Mouse (Mus musculus): ENCODE measurements at regions not wholly inside any gene's neighbourhood (a gene's known extent, or its start where the extent isn't known, plus 50 kb on each side); places are given as distances from the start of the nearest gene placed in this dataset.

DNA sequence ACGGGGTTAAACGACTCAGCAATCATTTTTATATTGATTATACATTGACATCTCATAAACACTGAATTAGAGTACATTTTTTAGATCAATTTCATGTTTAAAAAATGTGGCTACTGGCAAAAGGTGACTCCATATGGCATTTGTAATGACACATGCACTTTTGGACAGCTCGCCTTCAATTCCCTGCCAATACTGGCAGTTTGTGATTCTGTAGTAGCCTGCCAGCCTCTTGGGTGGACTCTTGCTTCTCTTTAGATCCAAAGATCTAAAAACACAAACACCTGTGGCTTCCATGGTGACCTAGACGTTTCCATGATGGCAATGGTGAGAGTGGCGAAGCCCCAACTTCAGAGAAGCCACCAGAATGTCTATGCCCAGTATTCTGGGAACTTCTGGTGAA lies 83.1 kb upstream of the Pcdh8 start:
- no peaks in the 10 kb centered on the region for H3K27me3 ChIP-seq (replicated peaks)
- H3K4me2 ChIP-seq (ENCODE audit: insufficient read depth, low read depth, poor library complexity, severe bottlenecking), result no peak overlapping the region
- no peak for DNase-seq (ENCODE audit: extremely low read depth)
- no peak for TF ChIP-seq RAD21 (IDR thresholded peaks at IDR 0.05; ENCODE audit: low read depth, low read length)
- no peak for TF ChIP-seq TCF12 (IDR thresholded peaks at IDR 0.05; ENCODE audit: low read depth, low read length)
- no peak for TF ChIP-seq MXI1 (IDR thresholded peaks at IDR 0.05; ENCODE audit: low read depth, low read length)
- no peak for TF ChIP-seq BHLHE40 (IDR thresholded peaks at IDR 0.05; ENCODE audit: low read depth, low read length)
- TF ChIP-seq JUND (conservative IDR thresholded peaks at IDR 0.05; ENCODE audit: low read depth, low read length), result no peak
- no peak for TF ChIP-seq MAZ (IDR thresholded peaks at IDR 0.05; ENCODE audit: low read depth, low read length)
- TF ChIP-seq USF1 (IDR thresholded peaks at IDR 0.05; ENCODE audit: low read depth, low read length), result no peak
- TF ChIP-seq ZC3H11A (IDR thresholded peaks at IDR 0.05; ENCODE audit: low read depth, low read length), result no peak
- no peak for TF ChIP-seq ZMIZ1 (IDR thresholded peaks at IDR 0.05; ENCODE audit: low read depth, low read length)
- no peak for TF ChIP-seq CHD1 (IDR thresholded peaks at IDR 0.05; ENCODE audit: low read depth, low read length)
- 0 out of 2 replicates have a peak, but pooled peaks cover 3% of the 10 kb centered on the region for H3K79me2 ChIP-seq (replicated peaks; ENCODE audit: control insufficient read depth, extremely low read depth, insufficient read depth, poor library complexity, severe bottlenecking)
- in situ Hi-C loops (cut with MboI; ENCODE audit: low pct_ligation_motif_present, low pct_unique_long_range_greater_than_20kb, low sequenced_read_pairs) (loop anchor here (10.0 kb wide), 1 partner anchor 51 kb away; no protein-coding TSS in a partner anchor), dilution Hi-C loops (cut with MboI; ENCODE audit: extremely low pct_ligation_motif_present, extremely low pct_unique_long_range_greater_than_20kb, low sequenced_read_pairs) (no loop called here)
- H3K9me3 ChIP-seq (replicated peaks; ENCODE audit: low read length), result no peaks in the 10 kb centered on the region
- no peak overlapping the region for H3K4me3 ChIP-seq (replicated peaks in 1 of 3; ENCODE audit: low read depth in 2 of 3, low read length in 2 of 3, poor library complexity in 1 of 3)
- H3K4me1 ChIP-seq (ENCODE audit: control insufficient read depth in 1 of 2, insufficient read depth in 2 of 2), result peaks cover 8 to 32% of the 10 kb centered on the region in 2 experiments
- no peak overlapping the region for H3K27ac ChIP-seq (ENCODE audit: insufficient read depth, low read depth)
- peaks cover 0 to 5% of the 10 kb centered on the region in 2 experiments for H3K36me3 ChIP-seq (replicated peaks in 1 of 2; ENCODE audit: control insufficient read depth in 1 of 2, insufficient read depth in 1 of 2, low read length in 1 of 2)
- H3K9ac ChIP-seq (ENCODE audit: insufficient read depth, low read depth), result no peak overlapping the region

DNA sequence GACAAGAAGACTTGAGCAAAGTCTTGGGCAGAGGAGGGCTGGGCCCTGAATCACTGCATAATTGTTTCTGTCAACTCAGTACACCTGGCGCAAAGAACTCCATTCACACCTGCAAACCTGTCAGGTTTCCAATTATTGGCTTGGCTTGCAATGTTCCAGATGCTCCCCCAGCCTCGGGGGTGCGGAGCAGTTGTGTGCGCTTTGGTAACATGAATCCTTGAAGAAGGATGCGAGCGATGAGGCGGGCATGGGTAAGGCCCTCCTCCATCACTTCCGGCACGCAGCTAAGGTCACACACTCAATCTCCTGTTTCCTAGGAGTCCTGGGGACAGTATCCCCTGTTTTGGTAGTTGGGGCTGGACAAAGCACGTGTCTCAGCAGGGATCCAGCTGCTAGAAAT lies 81.6 kb upstream of the Pcdh8 start:
- no peak for DNase-seq (ENCODE audit: extremely low read depth)
- Histone ChIP-seq H3K79me2 (replicated peaks; ENCODE audit: control insufficient read depth, extremely low read depth, insufficient read depth, poor library complexity, severe bottlenecking) (no peaks in the 10 kb centered on the region), H3K9ac (ENCODE audit: insufficient read depth, low read depth) (no peak overlapping the region), H3K4me3 (replicated peaks in 1 of 3; ENCODE audit: low read depth in 2 of 3, low read length in 2 of 3, poor library complexity in 1 of 3) (no peak overlapping the region), H3K36me3 (replicated peaks in 1 of 2; ENCODE audit: control insufficient read depth in 1 of 2, insufficient read depth in 1 of 2, low read length in 1 of 2) (peaks cover 0 to 5% of the 10 kb centered on the region in 2 experiments), H3K4me2 (ENCODE audit: insufficient read depth, low read depth, poor library complexity, severe bottlenecking) (no peak overlapping the region), H3K9me3 (replicated peaks; ENCODE audit: low read length) (no peaks in the 10 kb centered on the region), H3K4me1 (ENCODE audit: control insufficient read depth in 1 of 2, insufficient read depth in 2 of 2) (peaks cover 5 to 24% of the 10 kb centered on the region in 2 experiments; a peak in 3 of 4 replicates), H3K27ac (ENCODE audit: insufficient read depth, low read depth) (no peak overlapping the region), H3K27me3 (replicated peaks) (no peaks in the 10 kb centered on the region)
- TF ChIP-seq USF1 (IDR thresholded peaks at IDR 0.05; ENCODE audit: low read depth, low read length) (no peak), HCFC1 (IDR thresholded peaks at IDR 0.05; ENCODE audit: low read depth, low read length) (no peak), RCOR1 (conservative IDR thresholded peaks at IDR 0.05; ENCODE audit: low read depth, low read length) (no peak), E2F4 (IDR thresholded peaks at IDR 0.05; ENCODE audit: insufficient replicate concordance, low read depth, low read length) (no peak), SIN3A (IDR thresholded peaks at IDR 0.05; ENCODE audit: low read length) (no peak), JUND (conservative IDR thresholded peaks at IDR 0.05; ENCODE audit: low read depth, low read length) (no peak), KAT2A (IDR thresholded peaks at IDR 0.05; ENCODE audit: insufficient replicate concordance, low read length) (no peak)
- in situ Hi-C loops (cut with MboI; ENCODE audit: low pct_ligation_motif_present, low pct_unique_long_range_greater_than_20kb, low sequenced_read_pairs) (loop anchor here (10.0 kb wide), 1 partner anchor 52 kb away; no protein-coding TSS in a partner anchor), dilution Hi-C loops (cut with MboI; ENCODE audit: extremely low pct_ligation_motif_present, extremely low pct_unique_long_range_greater_than_20kb, low sequenced_read_pairs) (no loop called here)

All from CH12.LX (cell line).